Mouse (Mus musculus): Measurements from ENCODE around the gene Clec18a.

- TF ChIP-seq CTCF (IDR thresholded peaks at IDR 0.05; ENCODE audit: low read depth) (no peak), EP300 (IDR thresholded peaks at IDR 0.05; ENCODE audit: low read depth) (no peak)
Observed at GRCm38 (mm10) chr8:111053827-111054518, 38.3 kb downstream of the Clec18a start.
